Mouse (Mus musculus): ENCODE results near the gene Trpt1. TPM values are rescaled to one million over a fixed set of nuclear protein-coding genes. Genes with fewer than 3 reads are reported as not detected.

Trpt1 gene
- polyA plus RNA-seq, 2 experiments from 2014 or later: 8.1 to 10.9 TPM

Other genes with a start within 250 kb of the Trpt1 start
- 1 to 10 TPM; 6.4 to 8.3 TPM for gene Rps6ka4, start 155.5 kb upstream of the Trpt1 start, polyA plus RNA-seq (2017; shearing (Covaris generic))
- gene Ccdc88b, start 137.9 kb upstream of the Trpt1 start, polyA plus RNA-seq (2017; shearing (Covaris generic)): 1 to 10 TPM; 3.1 to 5.2 TPM
- 100 to 1,000 TPM; 214 to 232 TPM for gene Trmt112, start 86.4 kb upstream of the Trpt1 start, polyA plus RNA-seq (2017; shearing (Covaris generic))
- gene Prdx5, start 86.0 kb upstream of the Trpt1 start, polyA plus RNA-seq (2017; shearing (Covaris generic)): 100 to 1,000 TPM; 224 to 246 TPM
- gene Esrra, start 74.3 kb upstream of the Trpt1 start, polyA plus RNA-seq (2017; shearing (Covaris generic)): 1 to 10 TPM; 2.2 to 5.7 TPM
- gene Catsperz, start 70.8 kb upstream of the Trpt1 start, polyA plus RNA-seq (2017; shearing (Covaris generic)): not detected
- gene Kcnk4, start 61.6 kb upstream of the Trpt1 start, polyA plus RNA-seq (2017; shearing (Covaris generic)): not detected
- 10 to 100 TPM; 36.8 to 49.6 TPM for gene Bad, start 54.3 kb upstream of the Trpt1 start, polyA plus RNA-seq (2017; shearing (Covaris generic))
- gene Gpr137, start 53.7 kb upstream of the Trpt1 start, polyA plus RNA-seq (2017; shearing (Covaris generic)): 10 to 100 TPM in 1 of 2 experiments, 1 to 10 TPM in 1; 8.4 to 11.4 TPM
- gene Ppp1r14b, start 21.2 kb upstream of the Trpt1 start, polyA plus RNA-seq (2017; shearing (Covaris generic)): 10 to 100 TPM in 1 of 2 experiments, 1 to 10 TPM in 1; 9.3 to 23.8 TPM
- gene Plcb3, start 19.7 kb upstream of the Trpt1 start, polyA plus RNA-seq (2017; shearing (Covaris generic)): 1 to 10 TPM; 3.2 to 3.4 TPM
- 10 to 100 TPM; 46.8 to 56.8 TPM for gene Fkbp2, start 15.6 kb upstream of the Trpt1 start, polyA plus RNA-seq (2017; shearing (Covaris generic))
- gene Vegfb, start 8.5 kb upstream of the Trpt1 start, polyA plus RNA-seq (2017; shearing (Covaris generic)): 1 to 10 TPM; 3.3 to 4.4 TPM
- 10 to 100 TPM; 59.8 to 74.9 TPM for gene Dnajc4, start 3.6 kb upstream of the Trpt1 start, polyA plus RNA-seq (2017; shearing (Covaris generic))
- gene Nudt22, start within 50 bp of the Trpt1 start, polyA plus RNA-seq (2017; shearing (Covaris generic)): 10 to 100 TPM; 34.8 to 39.6 TPM
- 100 to 1,000 TPM; 272 to 479 TPM for gene Fermt3, start 23.3 kb downstream of the Trpt1 start, polyA plus RNA-seq (2017; shearing (Covaris generic))
- gene Stip1, start 43.8 kb downstream of the Trpt1 start, polyA plus RNA-seq (2017; shearing (Covaris generic)): 100 to 1,000 TPM; 117 to 119 TPM
- gene Macrod1, start 60.7 kb downstream of the Trpt1 start, polyA plus RNA-seq (2017; shearing (Covaris generic)): 1 to 10 TPM in 1 of 2 experiments, not detected in 1; 2.3 TPM
- under 1 TPM in 1 of 2 experiments, not detected in 1; 0.22 TPM for gene Flrt1, start 109.6 kb downstream of the Trpt1 start, polyA plus RNA-seq (2017; shearing (Covaris generic))
- 100 to 1,000 TPM; 157 to 198 TPM for gene Otub1, start 210.2 kb downstream of the Trpt1 start, polyA plus RNA-seq (2017; shearing (Covaris generic))
- gene Cox8a, start 221.5 kb downstream of the Trpt1 start, polyA plus RNA-seq (2017; shearing (Covaris generic)): 100 to 1,000 TPM; 223 to 296 TPM
- 10 to 100 TPM; 21.9 to 26.8 TPM for gene Naa40, start 245.1 kb downstream of the Trpt1 start, polyA plus RNA-seq (2017; shearing (Covaris generic))